Mouse (Mus musculus): Measurements from ENCODE around the gene Arl15.
"Not testable (repeated sequence)": the region's sequence is repeated elsewhere in the genome, so short reads cannot be mapped to it uniquely, and the experiment has no call there.

Gene Arl15

GRCm38 (mm10) chr13:113794039-113794704, at the start of gene Arl15:
Arl15 (plus strand) TSS chr13:113794505.
- peak; percentile 95 to 96 for DNase-seq (ENCODE audit: low spot score in 2 of 2)

DNA sequence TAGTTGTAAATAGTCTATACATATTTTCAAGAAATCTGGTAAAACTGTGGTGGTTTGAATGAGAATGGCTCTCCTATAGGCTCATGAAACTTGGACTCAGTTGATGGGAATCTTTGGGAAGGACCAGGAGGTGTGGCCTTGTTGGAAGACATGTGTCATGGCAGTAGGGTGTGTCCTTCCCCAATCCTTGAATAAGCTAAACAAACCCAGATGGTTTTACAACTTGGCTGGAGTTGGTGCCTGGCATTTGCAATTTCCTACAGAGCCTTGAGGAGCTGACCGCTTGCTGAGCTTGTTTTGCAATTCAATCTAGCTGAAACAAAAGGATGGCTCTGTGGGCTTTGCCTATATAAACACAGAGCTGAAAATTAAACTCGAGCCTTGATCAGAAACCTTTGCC, 49.0 kb upstream of the Arl15 start:
- DNase-seq (ENCODE audit: low spot score in 2 of 2), result no peak

DNA sequence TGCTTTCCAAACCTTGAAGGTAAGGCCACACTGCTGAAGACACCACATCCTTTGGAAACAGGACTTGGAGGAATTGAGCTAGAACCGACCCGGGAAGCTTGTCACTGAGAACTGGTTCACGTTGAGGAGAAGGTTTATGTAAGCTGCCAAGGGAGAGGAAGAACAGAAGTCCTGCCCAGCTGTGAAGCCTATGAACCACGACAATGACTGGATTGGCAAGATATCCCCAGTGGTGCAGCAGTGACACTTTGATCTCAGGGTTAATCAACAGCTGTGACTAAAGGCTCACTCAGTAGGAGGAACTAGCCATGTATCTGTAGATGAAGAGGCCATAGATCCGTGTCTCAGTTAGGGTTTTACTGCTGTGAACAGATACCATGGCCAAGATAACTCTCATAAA, 43.5 kb upstream of the Arl15 start:
- DNase-seq (ENCODE audit: low spot score in 2 of 2), result no peak

GRCm38 (mm10) chr13:113754731-113755689, 39.3 kb upstream of the Arl15 start:
- no peak for DNase-seq (ENCODE audit: low spot score in 2 of 2)

DNA sequence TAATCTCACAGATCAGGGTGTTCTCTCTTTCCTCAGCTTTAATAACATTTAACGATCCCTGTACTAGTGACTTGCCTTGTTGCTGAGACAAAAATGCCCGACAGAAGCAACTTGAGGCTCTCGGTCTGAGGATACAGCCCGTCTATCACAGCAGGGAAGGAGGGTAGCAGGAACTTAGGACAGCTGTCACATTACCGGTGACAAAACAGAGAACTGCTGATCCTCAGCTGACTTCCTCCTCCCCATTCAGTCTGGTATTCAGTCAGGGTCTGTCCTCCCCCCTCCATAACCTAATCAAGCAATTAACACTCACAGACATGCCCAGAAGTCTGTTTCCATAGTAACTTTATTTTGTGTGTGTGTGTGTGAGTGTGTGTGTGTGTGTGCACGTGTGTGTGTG, 38.5 kb upstream of the Arl15 start:
- no peak for DNase-seq (ENCODE audit: low spot score in 2 of 2)

DNA sequence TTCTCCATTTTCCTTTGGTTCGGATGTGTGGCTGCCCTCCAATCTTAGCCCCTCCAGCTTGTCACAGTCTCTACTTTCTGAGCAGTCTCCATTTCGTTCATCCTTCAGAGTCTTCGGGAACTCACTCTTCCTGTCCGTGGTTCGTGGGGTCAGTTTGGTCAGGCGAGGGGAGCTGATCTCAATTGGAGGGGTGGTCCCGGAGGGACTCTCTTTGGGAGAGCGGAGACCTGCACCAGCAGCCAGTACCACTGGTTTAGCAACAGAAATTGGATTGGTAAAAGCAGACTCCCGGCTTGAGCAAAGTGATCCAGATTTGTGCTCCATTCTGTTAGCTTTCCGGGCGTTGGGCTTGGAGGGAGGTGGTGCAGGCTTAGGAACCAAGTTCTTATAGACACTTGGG, 32.6 kb upstream of the Arl15 start:
- DNase-seq (ENCODE audit: low spot score in 2 of 2), result no peak

- no peak for DNase-seq (ENCODE audit: low spot score in 2 of 2)
These were observed 31.4 kb upstream of the Arl15 start for GRCm38 (mm10) chr13:113762766-113763516.

DNA sequence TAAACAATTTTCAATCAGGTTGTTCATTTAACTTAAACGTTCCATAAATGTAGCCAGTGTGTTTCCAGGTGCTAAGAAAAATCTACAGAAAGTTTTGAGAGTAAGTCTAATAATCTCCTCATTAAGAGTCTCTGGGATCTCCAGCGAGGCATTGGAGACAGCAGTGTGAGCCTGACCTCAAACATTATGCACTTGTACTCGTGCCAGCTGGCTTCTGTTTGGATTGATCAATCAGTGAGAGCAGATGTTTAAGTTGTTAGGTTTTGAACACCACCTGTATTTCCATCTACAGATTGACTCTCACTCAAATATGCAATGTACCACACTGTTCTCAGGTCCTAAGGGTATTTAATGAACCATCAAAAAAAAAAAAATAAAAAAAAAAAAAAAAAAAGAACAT, 28.9 kb upstream of the Arl15 start:
- DNase-seq (ENCODE audit: low spot score in 2 of 2), result no peak

DNA sequence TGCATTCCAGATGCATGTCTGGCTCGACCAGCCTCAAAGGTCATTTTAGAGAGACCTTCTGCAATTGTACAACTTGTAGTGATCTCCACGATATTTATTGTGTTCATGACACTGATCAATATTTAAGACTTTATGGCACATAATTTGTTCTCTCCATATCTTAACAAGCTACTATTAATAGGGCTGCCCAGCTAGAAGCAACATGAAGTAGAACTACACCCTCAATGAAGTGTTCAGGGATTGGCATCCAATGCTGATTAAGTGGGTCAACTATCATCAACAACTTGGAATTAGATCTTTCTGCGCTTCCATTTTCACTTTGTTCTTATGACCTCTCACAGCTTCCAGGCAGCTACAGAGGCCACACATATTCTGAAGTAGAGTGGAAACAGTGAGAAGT, 24.5 kb upstream of the Arl15 start:
- DNase-seq (ENCODE audit: low spot score in 2 of 2), result no peak

GRCm38 (mm10) chr13:113770340-113770739, 24.0 kb upstream of the Arl15 start:
- DNase-seq (ENCODE audit: low spot score in 2 of 2), result no peak

GRCm38 (mm10) chr13:113771340-113771739, 23.0 kb upstream of the Arl15 start:
- no peak for DNase-seq (ENCODE audit: low spot score in 2 of 2)

DNA sequence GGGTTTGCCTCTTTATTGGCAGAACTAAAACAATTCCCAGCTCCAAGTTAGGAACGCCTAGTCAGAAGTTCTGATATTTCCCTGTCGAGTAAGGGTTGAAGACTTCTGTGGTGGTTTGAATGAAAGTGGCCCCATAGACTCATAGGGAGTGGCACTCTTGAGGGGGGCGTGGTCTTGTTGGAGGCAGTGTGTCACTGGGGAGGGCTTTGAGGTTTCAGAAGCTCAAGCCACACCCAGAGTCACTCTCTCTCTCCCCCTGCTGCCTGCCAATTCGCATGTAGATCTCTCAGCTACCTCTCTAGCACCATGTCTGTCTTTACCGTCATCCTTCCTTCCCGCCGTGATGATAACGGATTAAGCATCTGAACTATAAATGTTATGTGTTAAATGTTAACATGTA, 19.5 kb upstream of the Arl15 start:
- no peak for DNase-seq (ENCODE audit: low spot score in 2 of 2)

DNA sequence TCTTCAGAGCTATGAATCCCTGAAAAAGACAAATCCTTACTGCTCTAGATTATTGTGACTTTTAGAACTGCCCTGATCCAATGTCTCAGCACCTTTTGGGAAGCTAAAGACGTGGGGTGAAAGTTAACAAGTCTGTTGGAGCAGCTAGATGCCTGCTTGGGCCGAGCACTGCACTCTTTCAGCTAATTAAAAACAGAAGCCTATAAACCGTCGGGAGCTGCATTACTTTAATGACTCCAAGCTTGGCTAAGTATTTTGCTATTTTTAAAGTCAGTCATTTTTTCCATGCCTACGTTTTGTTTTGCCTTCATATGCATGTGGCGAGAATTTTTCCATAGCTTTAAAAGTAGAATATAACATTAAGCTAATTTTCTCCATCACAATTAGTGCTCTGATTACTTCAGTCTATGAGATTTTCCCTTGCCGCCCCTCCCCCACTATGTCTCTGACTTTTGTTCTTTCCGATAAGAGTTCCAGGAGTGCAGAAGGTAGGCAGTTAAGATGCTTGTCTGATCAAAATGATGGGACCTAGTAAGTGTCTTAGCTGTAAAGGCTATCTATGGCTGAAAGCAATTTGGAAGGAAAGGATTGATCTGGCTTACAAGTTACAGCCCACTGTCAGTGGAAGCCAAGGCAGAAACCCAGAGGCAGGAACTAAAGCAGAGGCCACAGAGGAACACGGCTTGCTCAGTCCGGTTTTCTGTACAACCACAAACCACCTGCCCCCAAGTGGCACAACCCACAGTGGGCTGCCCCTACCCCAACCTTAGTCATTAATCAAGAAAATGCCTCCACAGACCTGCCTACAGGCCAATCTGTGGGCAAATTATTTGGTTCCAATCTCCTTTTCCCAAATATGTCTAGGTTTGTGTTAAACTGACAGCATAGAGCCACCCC, 18.8 kb upstream of the Arl15 start:
- no peak for DNase-seq (ENCODE audit: low spot score in 2 of 2)

GRCm38 (mm10) chr13:113785803-113786202, 8.5 kb upstream of the Arl15 start:
- DNase-seq (ENCODE audit: low spot score in 2 of 2), result no peak

DNA sequence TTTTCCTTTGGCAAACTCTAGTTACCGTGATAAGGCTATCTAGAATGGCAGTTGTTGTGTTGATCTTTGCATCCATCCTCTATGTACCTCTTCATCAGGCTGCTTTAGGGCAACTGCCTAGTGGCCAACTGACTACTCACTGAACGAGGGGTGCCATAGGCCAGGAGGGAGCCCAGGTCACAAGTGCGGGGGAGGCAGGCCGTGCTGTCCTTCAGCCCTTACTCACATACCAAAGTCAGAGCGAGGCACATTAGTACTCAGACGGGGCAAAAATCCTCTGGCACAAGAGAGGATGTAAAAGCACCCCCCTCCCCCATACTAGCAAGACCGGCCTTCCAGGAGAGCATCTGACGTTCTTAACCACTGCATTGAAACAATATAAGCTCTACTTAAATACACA, 7.2 kb upstream of the Arl15 start:
- DNase-seq (ENCODE audit: low spot score in 2 of 2), result no peak

GRCm38 (mm10) chr13:113790016-113790415, 4.3 kb upstream of the Arl15 start:
- not testable (repeated sequence) for DNase-seq (ENCODE audit: low spot score in 2 of 2)

- no peak for DNase-seq (ENCODE audit: low spot score in 2 of 2)
These were observed 668 bp upstream of the Arl15 start for GRCm38 (mm10) chr13:113793637-113794036.

GRCm38 (mm10) chr13:113794705-113795655, 675 bp downstream of the Arl15 start:
- DNase-seq (ENCODE audit: low spot score in 2 of 2), result peak in 1 of 2 experiments; percentile 15

DNA sequence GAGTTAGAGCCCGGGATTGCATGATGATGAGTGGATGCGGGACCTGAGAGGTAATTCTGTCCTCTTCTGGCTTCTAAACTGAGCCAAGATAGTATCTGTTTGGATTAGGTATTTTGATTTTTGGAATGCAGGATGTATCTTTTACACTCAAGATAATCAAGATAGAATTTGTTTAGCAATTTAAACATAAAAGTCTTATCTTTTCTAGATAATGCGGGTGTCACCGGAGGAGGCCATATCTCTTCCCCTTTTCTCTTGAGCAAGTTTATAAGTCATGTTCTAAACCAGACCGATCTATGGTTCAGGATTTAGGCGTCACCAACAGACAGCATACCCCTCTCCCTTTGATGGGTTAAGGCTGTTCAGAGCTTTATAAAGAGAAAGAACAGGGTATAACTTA, 3.1 kb downstream of the Arl15 start:
- DNase-seq (ENCODE audit: low spot score in 2 of 2), result no peak

- no peak for DNase-seq (ENCODE audit: low spot score in 2 of 2)
These were observed 5.1 kb downstream of the Arl15 start for GRCm38 (mm10) chr13:113799361-113799760.

Data from spleen, postnatal 14 days (tissue).